Mouse (Mus musculus) cerebellum, postnatal 4 days (tissue): ENCODE results near the gene Pced1a.
A peak's percentile ranks its signal among the peaks of the same experiment; 100 is the strongest.

ENCODE experiments used
- DNase-seq, 2 experiments: peaks; one replicate each; pipeline ENCODE4 v3.0.0; 2022; ENCODE audit warnings: low spot score in 2 of 2, mixed read lengths in 1 of 2

The Pced1a gene

DNA sequence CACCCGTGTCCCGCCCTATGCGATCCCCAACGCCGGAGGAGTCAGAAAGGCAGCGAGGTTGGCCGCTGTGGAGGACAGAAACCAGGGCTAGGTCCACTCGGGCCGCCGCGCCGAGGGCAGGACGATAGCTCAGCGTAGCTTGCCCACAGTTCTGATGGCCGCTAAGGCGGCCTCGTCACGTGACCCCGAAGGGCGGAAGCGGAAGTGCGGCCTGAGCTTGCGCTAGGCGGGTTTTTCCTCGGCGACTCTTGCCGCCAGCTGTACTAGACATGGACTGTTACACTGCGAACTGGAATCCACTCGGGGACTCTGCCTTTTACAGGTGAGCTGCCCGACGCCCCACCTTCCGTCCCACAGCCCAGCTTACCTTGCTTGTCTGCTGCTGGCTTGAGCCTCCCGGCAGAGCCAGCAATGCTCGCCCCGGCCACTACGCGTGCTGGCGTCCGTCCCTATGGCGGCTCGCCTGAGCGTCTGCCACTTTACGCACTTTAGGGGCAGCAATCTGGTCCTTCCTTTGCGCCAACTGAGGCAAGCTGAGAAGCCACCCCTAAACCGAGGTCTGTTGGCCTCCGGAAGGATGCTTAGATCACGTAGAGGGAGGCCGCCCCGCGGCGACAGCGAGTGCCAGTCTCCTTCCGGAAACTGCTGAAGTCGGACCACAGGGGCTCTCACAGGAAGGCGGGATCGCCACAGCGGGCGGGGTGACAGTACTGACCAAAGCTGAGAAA, at the start of gene Pced1a, which contains the start of gene Vps16:
Pced1a (minus strand) TSS at position 576 of the 728 bp plus-strand sequence.
Vps16 (plus strand) TSS at position 214 of the 728 bp plus-strand sequence.
- peak; percentile 85 to 90 for DNase-seq

DNA sequence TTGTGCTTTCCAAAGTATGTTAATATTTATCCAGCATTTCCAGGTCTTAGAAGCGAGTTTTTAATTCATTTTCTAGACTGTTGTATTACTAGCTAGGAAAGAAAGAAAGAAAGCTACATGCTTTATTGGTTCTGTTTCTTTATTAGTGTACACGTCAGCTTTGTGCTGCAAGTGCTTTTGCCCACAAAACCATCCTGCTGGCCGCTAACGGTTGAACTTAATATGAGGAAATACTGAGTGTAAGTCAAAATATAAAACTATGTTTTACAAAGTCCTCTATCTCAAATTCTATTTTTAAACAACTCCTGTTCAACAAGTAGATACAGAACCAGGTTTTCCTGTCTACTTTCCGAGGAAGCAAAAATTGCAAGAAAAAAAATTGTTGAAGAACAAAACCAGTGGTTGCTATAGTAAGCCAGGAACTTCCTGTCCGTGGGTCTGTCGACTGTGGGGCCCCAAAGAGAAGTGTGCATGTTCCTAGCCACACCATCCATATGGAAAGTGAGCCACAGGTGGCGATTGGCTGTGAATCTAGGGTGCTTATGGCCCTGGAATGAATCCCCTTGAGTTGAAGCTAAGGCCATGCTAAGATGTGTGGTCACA, 48.5 kb upstream of the Pced1a start:
- DNase-seq, result no peak

DNA sequence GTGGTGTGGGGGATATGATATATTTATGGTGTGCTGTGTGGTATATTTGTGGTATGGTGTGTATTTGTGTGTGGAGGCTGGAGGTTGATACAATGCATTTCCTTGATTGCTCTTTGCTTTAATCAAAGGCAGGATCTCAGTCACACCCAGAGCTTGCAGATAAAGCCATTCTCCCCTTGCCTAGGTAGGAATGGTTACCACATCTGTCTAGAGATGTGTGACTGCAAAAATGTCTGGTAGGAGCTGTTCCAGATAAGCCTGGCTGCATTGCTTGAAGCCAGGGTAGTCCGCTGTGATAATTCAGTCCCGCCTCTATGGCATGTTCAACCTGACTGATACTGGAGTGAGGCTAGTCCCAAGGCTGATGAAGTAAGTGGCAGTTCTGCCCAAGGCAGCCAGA, 45.4 kb upstream of the Pced1a start:
- no peak for DNase-seq

DNA sequence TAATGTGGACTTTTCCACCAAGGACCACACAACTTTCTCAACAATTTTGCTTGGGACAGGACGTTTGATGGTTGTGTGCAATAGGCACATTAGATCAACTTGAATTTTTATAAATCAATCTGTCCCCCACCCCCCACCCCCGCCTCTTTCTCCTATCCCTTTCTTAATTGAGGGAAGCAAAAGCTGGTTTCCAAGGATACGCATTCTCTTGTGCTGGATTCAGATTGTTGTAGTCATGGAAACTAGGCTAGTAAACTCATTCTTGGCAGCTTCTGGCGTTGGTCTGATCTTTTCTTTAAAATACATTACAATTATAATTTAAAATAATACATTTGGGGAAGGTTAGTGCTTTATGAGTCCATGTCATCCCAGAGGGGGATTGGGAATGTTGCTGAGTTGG, 44.9 kb upstream of the Pced1a start:
- DNase-seq, result no peak

DNA sequence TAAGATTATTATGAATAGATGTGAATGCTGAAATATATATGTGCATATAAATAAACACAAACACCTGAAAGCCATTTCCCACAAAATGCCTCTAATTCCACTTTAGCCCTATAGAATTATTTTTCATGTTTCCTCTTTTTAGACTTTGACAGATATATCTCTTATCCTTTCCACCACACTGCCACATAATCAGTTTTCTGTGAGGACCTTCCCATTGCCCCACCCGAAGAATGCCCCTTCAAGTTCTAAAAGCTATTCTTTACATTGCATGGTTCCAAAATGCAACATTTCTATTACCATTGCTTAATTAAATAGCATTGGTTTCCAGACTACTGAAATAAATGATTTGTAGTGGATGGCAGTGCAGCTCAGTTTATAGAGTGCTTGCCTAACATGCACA, 41.9 kb upstream of the Pced1a start:
- no peak for DNase-seq

DNA sequence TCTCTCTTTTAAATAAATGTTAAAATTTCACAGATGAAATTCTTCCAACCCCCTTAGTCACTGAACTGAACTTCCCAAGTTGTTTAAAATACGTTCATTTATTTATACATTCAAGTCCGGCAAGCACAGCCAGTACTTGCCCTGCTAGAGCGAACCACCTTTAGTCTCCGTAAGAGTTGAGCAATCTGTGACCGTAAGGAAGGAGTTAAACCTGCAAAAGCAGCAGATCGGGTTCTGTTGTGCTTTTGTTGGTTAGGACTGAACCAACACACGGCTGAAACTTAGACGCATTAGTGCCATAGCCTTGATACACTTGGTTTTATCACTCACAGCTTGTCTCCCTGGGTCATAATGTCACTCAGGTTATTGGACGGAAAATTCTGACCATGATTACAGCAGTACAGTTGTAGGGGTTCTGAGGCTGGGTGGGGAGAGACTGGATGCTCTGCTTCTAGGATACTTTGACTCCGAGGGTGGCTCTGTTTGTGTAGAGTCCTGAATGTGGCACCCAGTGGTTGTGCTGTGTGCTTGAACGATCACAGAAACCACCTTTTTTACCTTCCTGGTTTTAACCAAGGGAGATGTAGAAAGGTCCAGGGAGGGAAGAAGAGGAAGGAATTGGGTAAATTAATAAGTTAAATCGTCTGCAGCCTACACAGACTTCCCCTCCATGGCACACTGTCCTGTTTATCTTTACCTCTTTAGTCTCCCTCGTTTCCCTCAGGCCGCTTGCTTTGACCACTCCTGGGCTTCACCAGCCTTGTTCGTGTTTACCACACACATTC, 37.0 kb upstream of the Pced1a start:
- no peak for DNase-seq

DNA sequence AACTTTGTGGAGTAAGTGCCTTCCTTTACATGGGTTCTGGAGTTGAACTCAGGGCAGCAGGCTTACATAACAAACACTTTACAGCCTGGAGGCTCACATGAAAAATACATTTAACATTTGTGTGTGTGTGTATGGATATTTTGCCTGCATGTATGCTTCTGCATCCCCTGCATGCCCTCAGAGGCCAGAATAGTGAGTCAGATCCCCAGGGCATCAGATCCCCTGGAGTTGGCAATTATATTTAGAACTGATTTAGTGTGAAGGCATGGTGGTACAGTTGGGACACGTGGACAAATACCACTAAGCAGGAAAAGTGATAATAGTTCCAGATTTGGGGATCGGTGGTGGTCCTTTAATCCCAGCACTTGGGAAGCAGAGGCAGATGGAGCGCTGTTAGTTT, 35.1 kb upstream of the Pced1a start:
- no peak for DNase-seq

DNA sequence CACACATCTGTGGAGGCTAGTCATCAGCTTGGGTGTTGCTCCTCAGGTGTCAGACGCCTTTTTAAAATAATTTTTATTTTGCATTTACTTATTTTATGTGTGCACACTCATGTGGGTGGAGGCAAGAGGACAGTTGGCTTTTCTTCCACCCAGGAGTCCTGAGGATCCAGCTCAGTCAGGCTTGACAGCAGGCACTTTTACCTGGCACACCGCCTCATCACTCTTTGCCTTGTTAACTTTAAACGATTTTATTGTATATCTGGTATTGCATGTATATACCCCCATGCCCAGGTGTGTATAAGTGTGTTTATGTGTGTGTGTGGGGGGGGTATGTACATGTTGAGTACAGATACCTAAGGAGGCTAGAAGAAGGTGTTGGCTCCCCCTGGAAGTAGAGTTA, 33.4 kb upstream of the Pced1a start:
- DNase-seq, result no peak

DNA sequence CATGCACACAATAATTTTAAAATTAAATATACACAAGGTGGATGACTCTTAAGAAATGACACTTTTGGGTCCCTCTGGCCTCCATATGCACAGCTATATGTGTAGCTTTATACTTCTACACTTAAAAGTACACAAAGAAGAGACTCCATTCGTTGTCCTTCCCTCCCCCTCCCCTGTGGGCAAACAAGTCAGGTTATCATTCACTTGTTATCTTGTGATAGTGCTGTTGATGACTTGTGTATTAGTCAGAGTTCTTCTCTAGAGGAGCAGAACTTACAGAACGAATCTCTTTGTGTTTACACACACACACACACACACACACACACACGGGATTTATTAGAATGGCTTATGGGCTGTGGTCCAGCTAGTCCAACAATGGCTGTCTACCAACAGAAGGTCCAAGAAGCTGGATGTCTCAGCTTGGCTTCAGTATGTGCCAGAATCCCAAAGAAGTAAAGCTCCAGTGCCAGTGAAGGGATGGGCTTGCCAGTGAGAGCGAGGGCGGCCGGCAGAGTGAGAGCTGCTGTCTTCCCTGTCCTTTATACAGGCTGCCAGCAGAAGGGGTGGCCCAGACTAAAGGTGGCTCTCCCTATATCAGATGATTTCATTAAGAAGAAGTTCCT, 30.4 kb upstream of the Pced1a start:
- DNase-seq, result peak in 1 of 2 experiments; percentile 57

DNA sequence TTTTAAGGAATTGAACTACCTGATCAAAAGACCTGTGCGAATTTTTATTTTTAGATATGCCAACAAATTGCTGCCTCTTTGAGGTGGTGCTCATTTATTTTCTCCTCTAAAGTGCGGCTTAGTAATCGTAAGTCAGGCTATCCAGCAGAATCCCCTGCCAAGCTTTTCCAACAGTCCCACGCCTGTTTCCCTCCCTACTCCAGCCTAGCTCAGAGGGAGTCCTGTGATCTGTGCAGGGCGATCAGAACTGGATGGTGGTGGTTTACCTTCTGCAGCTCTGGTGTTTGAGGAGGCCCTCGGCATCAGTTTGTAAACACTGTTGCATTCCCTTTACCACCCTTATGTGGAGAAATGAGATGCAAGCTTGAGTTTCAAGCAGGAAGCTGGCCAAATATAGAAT, 28.9 kb upstream of the Pced1a start:
- DNase-seq, result no peak

DNA sequence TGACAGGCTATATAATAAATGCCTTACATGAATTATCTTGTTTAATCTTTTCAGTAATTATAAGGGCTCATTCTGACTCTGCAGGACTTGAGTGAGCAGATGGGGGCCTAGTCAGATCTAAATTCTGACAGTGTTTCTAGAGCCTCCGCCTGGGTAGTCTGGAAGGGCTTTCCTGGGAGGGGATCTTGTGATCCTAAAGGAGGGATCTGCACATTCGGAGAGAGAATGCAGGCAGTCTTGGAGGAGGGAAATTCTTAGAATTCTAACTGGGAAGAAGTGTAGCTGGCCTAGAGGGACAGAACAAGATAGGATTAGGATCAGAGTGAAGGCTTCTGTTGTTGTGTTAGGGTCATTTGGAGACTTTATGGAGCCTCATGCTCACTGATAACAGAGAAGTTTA, 27.8 kb upstream of the Pced1a start:
- no peak for DNase-seq

DNA sequence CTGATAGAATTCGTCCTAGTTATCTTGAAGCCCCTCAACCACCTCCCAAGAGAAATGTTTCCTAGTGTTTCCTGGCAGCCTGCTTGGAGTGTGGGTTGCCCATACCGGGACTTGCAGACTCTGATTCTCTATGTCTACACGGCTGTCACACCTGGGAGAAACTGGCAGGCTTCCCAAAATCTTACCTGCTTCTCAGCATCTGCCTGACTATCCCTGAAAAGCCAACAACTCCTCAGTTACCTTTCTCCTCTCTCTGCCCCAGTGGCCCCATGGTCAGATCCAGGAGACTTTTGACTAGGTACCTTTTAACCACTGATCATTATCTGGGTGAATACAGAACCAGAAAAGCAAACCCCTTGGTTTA, 27.2 kb upstream of the Pced1a start:
- DNase-seq, result no peak

DNA sequence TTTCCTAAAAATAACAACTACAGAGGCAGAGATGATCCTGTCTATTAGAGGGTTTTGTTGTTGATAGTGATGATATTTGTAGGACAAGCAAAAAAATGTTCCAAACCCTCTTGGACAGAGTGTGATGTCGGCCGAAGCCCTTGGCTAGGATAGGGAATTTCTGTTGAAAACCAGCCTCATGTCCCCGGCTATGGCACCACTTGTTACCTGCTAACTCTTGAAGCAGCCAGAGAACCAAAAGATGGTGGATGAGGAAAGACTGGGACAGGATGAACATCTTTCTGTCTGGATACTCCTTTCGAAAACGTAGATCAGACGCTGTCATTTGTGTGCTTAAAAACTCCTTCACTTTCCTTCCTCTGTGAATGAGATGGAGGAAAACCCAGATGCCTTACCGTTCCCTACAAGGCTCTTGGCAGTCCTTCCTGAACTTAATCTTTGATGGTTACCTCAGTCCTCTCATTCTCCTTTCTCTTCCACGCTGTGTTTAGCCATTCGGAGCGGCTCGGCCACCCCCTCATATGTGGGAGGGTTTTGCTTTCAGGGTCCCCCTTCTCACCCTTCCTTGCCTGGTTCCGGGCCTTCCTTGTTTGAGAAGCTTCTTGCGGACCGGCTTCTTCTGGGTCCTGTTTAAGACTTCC, 26.7 kb upstream of the Pced1a start:
- no peak for DNase-seq

DNA sequence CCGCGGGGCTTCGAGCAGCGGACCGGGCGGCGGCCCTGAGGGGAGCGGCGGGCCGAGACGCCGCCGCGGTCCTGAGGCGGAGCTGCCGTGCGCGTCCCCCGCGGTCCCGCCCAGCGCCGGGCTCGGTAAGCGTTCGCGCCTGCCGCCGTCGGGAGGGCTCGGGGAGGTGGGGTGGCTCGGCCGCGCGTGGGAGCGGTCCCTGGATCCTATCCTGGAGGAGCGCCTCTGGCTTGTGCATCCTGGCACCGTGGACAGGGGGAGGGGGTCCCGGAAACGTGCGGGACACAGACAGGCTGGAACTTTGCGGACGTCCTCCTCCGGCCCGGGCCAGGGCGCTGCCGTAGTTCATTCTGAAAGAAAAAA, 25.9 kb upstream of the Pced1a start:
- peak in 1 of 2 experiments; percentile 38 for DNase-seq

DNA sequence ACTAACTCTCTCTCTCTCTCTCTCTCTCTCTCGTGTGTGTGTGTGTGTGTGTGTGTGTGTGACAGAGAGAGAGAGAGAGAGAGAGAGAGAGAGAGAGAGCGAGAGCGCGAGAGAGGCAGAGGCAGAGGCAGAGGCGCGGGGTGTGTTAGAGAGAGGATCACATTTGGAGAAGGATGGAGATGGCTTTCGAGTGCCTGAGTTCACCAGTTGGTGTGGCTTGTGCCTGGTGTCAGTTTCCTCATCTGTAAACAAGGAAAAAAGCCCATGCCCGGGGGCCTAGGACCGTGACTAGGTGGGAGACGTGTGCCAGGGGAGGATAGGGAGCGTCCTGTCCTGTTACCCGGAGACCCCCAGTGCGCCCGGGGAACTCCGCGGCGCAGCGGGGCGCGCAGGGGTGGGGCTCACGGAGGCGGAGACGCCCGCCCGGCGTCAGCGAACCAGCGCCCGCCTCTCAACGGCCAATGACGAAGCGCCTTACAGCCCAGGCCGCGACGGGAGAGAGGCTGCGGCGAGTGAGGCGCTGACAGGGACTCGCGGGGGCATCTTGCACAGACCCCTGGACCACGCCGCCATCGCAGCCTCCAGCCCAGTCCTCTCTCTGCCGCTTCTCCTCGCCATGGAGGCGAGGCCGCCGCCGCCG, 25.4 kb upstream of the Pced1a start, which contains the start of gene Ptpra:
Ptpra (plus strand) TSS at position 485 of the 640 bp plus-strand sequence.
- DNase-seq, result peak; percentile 82 to 92

DNA sequence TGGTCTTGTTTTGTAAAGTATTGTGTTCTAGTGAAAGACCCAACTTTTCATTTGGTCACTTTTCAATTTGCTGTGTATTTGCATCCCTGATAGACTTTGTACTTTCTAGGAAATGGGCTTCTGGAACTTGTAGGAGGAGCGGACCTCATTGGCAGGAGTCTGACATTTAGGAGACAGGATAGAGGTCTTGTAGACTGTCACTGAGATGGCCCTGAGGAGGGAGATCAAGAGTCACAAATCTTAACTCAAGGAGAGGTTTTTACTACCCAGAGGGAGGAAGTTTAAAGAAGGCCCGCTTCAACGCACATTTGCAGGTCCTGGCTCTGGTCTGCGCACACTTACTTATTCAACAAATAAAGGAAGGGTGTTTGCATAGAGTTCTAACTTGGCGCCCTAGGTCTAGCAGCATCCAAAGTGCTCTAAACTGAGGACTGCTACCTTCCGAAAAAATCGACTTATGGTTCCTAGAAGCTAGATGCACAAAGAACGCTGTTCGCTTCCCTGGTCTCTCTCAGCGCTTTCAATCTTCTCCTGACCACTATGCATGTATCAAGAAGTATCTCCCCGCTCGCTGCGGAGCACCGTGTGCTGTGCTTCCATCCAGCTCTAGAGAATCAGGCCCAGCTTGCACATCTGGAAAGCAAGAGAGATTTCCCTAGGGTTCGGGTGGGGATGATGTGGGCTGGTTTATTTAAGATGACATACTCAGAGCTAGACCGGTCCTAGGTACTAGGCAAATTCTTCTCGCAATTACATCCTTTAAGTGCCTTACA, 24.7 kb upstream of the Pced1a start:
- DNase-seq, result no peak

DNA sequence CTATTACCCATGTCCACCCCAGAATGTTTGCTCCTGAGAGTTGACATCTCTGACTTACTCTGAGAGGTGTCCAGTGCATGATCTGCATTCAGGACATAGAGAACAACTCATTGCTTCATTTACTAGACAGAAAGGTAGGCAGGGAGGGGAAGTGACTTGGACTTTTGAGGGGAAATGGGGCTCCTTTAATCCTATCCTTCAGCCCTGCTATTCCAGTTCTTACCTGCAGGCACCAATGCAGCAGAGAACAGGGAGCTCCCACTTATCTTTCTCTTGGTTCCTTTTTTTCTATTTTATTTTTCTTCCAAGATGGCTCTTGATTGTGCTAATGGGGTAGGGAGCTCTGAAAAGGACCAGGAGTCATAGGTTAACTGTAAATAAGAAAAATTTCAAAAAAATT, 23.9 kb upstream of the Pced1a start:
- DNase-seq, result no peak

DNA sequence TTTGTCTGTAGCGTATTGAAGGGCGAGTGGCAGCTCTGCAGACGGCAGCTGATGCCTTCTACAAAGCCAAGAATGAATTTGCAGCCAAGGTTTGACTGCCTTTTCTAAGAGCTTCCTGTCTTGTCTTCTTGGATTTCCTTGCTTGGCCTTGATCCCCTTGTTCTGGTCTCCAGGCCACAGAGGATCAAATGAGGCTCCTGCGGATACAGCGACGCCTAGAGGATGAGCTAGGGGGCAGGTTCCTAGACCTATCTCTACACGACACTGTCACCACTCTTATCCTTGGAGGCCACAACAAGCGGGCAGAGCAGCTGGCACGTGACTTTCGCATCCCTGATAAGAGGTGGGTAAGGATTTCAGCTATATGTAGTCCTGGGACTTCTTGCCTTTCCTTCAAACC, 17.7 kb upstream of the Pced1a start:
- no peak for DNase-seq

DNA sequence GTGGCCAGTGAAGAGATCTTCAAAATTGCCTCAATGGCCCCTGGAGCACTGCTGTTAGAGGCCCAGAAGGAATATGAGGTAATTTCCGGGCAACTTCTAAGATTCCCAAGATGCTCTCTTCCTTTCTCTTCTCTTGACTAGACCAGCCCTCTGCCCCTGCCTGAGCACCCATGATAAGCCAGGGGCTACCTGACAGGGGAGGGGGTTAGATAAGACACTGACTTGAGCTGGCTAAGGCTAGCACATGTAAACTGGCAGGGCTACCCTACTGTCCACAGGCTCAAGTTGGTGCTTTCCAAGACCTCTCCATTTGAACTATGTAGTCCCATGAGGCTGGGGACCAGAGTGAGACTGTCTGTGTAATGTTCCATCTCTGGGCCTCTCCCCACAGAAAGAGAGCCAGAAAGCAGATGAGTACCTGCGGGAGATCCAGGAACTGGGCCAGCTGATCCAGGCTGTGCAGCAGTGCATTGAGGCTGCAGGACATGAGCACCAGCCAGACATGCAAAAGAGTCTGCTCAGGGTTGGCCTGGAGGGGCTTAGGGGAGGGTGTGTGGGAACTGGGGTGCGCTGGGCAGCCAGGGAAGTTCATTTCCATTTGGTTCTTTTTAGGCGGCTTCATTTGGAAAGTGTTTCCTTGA, 15.5 kb upstream of the Pced1a start:
- DNase-seq, result no peak

DNA sequence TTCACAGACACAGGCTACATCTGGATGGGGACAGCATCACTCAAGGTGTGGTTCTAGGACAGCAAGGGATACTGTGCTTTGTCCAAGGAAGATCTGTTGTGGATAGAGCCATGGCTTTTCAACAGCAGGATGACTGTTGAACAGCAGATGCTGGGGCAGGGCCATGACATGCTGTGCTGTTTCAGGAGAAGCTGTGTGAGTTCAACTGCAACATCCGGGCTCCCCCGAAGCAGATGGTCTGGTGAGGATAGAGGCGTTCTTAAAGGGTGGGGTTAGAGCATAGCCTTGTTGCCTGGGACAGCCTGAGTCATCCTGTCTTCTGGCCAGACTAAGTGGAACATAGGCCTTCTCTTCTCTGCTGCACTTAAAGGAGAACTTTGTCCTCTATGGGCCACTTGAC, 14.4 kb upstream of the Pced1a start:
- no peak for DNase-seq
